Mouse (Mus musculus) activated CD4-positive, CD25-positive, alpha-beta regulatory T cell, adult 4 months (primary cell): Measurements from ENCODE around the gene Atp13a5. TPM values are rescaled to one million over a fixed set of nuclear protein-coding genes. Genes with fewer than 3 reads are reported as not detected.

Experiments
- ATAC-seq: one replicate; pipeline ENCODE4 v1.8.0; 2017
- polyA plus RNA-seq, 2 experiments: library from polyadenylated mRNA; unstranded; fragments of 100-300 nt; shearing (Covaris generic); gene quantifications; one replicate each; pipeline ENCODE4 v1.2.1; 2017

Atp13a5 gene
- under 1 TPM in 1 of 2 experiments, not detected in 1; 0.12 TPM for polyA plus RNA-seq

GRCm38 (mm10) chr16:29378458-29378857 is at the start of gene Atp13a5:
Atp13a5 (minus strand) TSS chr16:29378732.
- no peak for ATAC-seq

- ATAC-seq: no peak
Measured at GRCm38 (mm10) chr16:29414822-29415221, 36.3 kb upstream of the Atp13a5 start.

GRCm38 (mm10) chr16:29407319-29407718 is 28.8 kb upstream of the Atp13a5 start:
- no peak for ATAC-seq

DNA sequence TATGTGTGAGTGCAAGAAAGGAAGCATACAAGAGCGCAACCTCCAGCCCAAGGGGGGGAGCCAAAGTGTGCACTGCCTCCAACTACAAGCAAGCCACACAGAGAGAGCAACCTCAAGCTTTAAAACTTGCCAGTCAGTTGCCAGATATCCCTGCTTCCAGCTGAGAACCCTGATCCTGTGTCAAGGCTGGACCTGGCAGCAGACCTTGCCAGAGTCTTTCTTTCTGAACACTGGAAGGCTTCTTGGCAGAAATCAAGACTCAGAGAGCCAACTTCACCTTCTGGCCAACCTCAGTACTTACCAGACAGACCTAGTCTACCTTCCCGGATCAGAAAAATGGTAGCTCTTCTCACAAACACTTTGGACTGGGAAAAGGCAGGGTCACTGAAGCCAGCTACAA is 20.5 kb upstream of the Atp13a5 start:
- ATAC-seq: no peak

- ATAC-seq: no peak
Measured at GRCm38 (mm10) chr16:29384781-29385180, 6.2 kb upstream of the Atp13a5 start.

DNA sequence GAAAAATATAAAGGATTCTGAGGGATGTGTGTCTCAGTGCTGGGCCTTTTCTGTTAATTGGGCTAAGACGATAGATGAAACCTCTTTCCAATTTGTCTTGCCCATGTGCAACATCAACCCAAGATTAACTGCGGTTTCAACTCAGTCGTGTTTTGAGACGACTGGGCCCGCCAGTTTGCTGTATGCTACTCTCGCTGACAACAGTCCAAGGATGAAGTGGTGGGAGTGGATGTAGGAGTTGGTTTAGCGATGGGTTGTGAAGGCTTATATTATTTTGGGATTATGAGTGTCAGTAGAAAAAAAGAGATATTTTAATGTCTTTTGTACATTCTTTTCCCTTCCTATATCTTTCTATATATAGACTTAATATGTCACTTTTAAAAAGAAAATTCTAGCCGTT is 3.9 kb downstream of the Atp13a5 start:
- ATAC-seq: no peak

DNA sequence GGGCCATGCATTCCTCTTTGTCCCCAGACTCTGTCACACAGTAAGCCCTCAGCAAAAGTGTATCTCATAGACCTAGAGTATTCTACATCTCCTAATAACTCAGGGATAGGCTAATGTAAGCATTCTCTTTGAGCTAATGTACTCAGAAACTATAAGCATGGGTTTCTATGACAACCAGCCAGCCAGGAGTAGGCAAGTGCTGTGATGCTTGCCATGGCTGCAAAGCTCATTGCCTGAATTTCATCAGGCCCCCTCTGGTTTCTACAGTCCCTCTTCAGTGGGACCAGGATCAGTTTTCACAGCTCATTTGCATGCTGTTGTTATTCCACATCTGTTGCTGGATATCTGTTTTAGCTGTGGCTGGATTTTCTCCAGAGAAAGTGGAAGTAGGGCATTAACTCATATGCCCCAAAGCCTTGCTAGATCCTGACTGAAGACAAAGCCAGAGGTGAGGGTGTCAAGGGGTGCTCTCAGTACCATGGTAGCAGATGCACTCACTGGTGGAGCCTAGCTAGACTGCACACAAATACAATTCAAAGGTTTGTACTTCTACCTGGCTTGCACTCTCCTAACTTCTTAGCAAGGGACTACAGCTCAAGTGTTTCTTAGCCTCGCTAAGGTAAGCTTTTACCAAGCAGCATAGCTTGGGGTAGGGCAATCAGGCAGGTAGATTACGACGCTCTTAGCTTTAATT is 47.0 kb downstream of the Atp13a5 start:
- no peak for ATAC-seq

DNA sequence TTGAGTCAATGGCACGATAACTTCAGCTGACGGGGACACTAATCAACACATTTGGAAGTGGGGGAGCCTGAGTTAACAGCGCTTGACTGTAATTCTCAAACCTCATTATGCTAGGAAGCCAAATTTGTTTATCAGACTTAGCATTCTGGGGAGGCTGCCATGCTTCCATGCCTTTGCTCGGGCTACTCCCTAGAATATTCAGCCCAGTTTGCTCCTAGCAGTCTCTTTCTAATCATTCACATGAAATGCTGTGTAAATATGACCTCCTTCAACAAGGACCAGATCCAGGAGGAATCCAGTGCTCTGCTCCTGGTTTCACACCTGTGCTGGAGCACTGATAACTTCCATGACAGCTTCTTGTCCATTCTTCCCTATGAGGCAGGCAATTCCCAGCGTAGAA is 47.6 kb downstream of the Atp13a5 start:
- no peak for ATAC-seq

- ATAC-seq: no peak
Measured at GRCm38 (mm10) chr16:29329213-29329612, 49.3 kb downstream of the Atp13a5 start.

GRCm38 (mm10) chr16:29327910-29328309 is 50.6 kb downstream of the Atp13a5 start:
- ATAC-seq: no peak

GRCm38 (mm10) chr16:29325233-29325919 is 53.2 kb downstream of the Atp13a5 start:
- ATAC-seq: no peak

DNA sequence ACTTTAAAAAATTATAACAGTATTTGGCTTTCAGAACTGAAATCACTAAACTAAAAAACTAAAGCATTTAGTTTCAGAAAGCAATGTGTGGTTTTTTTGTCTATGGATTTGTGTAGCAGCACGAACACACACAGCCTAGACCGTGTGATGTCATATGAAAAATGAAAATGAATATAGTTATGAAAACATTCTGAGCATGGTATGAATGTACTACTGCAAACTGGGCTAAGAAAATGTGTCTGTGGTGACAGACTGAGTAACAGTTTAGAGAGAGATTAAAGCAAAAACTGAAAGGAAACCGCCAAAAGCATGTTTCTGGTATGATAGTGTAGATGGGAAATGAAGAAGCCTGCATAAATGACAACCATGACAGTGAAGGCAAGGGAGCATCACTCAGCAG is 57.8 kb downstream of the Atp13a5 start:
- ATAC-seq: no peak

DNA sequence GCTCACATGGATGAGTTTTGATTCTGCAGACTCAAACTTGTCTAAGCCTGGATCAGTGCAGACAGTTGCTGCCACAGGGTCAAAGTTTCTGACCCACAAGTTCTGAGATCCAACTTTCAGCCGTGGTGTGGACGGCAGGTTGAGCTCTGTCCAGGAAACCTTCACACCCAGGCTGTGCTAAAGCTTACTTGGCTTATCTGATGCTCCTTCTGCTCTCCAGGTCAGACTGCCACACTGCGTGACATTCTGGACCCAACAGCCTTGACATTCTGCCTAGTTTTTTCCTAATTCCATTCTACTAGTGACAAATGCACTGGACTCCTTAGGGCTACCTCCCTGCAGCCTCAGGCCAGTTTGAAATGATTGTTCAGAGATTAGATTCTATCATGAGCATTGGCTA is 63.1 kb downstream of the Atp13a5 start:
- ATAC-seq: no peak

DNA sequence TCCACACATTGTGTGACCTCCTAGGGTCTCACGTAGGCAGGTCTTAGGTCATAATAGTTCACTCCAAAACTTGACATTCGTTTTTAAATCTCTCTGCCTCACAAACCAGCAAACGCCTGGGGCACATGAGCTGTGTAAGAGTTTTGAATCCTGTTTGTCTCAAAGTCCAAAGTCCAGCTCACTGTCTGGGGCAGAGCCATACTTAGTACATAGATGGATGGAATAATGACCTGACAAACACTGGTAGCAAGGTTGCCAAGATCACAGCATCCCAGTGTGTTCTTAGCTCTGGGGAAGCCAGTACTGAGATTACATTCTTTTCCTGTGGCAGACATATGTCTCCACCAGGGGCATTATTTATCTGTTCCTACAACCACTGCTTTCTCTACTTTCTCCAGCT is 63.5 kb downstream of the Atp13a5 start:
- no peak for ATAC-seq

DNA sequence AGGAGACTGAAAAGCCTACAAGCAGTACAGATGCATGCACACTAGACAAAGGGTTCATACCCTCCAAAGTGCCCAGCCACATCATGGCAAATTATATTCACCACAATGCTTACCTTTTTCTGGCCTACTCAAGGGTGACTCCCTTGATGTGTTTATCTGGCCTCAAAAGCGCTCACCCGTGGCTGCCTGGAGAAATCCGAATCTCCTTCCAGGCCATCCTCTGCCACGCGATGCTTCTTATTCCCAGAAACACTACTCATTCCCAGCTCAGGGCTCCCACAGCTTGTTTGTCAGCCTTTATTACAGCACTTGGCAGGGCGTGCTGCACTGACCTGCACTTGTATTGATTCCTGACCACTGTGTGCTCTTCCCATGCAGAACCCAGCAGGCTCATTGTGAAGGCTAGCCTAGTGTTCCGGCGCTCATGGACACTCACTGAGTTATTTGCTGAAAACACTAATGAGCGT is 80.9 kb downstream of the Atp13a5 start:
- ATAC-seq: no peak

DNA sequence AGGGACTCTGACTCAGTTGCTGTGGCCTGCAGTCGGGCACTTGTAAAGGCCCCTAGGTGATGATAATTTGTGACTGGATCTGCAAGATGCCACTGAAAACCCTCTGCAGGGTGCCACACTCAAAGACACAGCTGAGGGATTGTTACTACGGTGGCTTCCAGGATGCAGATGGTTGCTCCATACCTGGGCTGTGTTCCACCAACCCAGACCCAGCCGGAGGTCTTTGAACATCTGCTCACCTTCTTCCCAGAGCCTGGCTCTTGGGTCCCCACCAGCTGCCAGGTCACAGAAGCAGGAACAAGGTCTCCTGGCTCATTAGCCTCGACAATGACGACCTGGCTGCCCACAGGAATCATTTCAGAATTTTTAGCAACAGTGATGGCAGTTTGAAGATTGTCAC is 97.8 kb downstream of the Atp13a5 start:
- ATAC-seq: no peak

DNA sequence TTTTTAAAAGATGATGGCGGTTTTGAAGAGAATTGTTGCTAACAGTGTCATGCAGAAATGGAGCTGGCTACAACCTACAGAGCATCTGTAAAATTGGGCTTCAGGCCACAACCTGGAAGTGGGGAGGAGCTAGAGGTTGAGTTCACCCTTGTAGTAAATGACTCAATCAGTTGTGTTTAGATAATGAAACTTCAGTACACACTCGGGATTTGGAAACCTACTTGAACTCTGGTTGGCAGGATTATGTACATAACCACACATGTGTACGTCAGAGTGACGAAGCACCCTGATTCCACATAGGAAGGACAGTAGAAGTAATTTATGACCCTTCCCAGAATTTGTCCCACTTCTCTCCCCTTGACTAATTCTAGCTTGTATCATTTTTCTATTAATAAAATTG is 124.2 kb downstream of the Atp13a5 start:
- ATAC-seq: no peak

DNA sequence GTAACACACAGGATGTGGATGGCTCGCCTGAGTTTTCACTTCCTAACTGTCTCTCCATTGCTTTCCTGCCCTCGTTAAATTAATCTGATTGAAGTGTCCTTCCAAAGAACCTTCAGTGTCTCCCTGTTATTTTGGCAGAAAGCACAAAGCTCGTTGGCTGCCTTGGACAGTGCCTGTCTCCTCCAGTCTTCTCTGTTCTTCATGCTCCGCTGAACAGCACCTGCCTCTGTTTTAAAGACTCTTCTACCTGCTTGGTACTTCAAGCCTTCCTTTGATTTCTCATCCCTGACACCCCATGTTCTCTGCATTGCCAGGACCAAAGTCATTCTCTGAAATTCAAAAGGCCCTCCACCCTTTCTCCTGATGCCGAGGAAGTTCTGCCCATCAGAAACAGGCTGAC is 142.6 kb downstream of the Atp13a5 start:
- ATAC-seq: no peak

DNA sequence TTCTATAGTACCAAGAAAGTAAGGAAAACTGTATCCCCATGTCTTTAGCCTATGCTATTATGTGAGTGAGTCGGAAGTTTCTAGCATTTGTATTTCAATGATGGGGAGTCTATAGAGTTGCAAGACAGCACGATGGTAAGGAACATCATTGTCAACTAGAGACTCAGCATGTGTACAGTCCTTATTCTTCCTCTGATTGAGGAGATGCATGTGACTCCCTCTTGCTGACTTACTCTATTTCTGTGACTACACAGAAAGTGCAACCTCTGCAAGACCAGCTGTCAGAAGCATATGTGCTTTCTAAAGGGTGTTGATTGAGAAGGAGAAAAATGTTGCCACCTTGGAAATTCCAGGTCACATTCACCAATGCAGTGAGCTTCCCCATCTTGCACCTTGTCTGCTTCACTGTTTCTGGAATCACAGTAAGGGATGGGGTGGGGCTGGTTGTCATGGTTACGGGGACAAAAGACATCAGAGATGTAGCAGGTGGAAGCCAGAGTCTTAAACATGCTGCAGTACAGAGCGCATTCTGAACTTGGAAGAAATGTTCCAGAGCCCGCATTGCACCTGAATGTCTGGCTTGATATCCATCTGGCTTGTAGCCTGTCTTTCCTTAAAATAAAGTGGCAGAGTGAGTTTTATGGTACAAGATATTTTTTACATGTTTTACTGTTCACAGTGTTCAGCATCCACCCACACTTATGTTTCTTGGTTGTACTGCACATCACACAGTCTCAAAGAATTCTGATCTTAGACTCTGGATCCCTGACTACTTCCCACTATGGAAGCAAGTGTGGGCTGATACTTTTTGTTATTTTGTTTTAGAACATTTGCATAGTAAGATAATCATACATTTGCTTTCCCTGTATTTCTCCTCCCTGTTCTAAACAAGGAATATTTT is 161.9 kb downstream of the Atp13a5 start:
- ATAC-seq: no peak

DNA sequence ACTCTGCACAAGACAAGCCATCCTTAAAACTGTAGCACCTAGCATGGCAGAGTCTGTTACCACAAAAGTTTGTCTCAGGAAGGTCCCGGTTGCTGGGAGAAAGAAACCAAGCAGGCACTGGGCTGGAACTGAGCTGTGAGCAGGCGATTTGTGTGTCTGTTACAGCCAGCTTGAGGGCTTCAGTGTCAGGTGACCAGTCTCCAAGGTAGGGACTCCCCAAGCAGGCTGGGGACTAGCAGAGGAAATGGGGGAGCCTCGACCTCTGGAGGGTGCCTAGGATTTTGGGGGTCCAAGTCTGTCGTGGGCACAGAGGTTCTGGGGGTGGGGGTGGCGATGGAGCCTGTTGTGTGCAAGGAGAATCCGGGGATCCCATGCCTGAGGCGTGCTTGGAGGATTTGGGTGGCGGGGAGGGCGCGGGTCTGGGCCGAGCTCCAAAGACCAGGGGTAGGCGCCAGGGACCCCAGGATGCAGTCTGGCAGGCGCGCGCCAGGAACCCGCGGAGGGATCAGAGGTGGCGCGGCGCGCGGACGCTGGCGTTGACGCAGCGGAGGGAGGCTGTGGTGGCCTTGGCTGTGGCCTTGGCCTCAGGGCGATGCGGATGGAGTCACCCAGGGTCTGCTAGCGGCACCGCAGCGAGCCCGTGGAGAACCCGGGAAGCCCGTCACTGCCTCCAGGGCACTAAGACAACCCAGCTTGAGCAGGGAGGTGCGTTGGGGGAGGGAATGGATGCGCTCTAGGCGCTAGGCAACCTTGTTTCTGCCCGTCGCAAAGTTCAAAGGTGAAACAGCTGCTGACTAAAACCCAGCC is 168.7 kb downstream of the Atp13a5 start, which contains the start of gene Hrasls:
Hrasls (plus strand) TSS at position 91 of the 807 bp plus-strand sequence.
- ATAC-seq: no peak

GRCm38 (mm10) chr16:29208841-29209240 is 169.7 kb downstream of the Atp13a5 start:
- no peak for ATAC-seq

GRCm38 (mm10) chr16:29205581-29205980 is 173.0 kb downstream of the Atp13a5 start:
- no peak for ATAC-seq
